Mouse (Mus musculus): ENCODE measurements at regions not wholly inside any gene's neighbourhood (a gene's known extent, or its start where the extent isn't known, plus 50 kb on each side); places are given as distances from the start of the nearest gene placed in this dataset.

GRCm38 (mm10) chr4:34485574-34485973 is 65.2 kb upstream of the Akirin2 start:
- TF ChIP-seq GATA1 (IDR thresholded peaks at IDR 0.05; ENCODE audit: borderline replicate concordance, low read length) (no peak), CTCF (IDR thresholded peaks at IDR 0.05; ENCODE audit: low read depth, low read length) (no peak)

Measured in G1E (cell line).